12 mouse cellular contexts compared by ENCODE assay signal in the genomic region with DNA sequence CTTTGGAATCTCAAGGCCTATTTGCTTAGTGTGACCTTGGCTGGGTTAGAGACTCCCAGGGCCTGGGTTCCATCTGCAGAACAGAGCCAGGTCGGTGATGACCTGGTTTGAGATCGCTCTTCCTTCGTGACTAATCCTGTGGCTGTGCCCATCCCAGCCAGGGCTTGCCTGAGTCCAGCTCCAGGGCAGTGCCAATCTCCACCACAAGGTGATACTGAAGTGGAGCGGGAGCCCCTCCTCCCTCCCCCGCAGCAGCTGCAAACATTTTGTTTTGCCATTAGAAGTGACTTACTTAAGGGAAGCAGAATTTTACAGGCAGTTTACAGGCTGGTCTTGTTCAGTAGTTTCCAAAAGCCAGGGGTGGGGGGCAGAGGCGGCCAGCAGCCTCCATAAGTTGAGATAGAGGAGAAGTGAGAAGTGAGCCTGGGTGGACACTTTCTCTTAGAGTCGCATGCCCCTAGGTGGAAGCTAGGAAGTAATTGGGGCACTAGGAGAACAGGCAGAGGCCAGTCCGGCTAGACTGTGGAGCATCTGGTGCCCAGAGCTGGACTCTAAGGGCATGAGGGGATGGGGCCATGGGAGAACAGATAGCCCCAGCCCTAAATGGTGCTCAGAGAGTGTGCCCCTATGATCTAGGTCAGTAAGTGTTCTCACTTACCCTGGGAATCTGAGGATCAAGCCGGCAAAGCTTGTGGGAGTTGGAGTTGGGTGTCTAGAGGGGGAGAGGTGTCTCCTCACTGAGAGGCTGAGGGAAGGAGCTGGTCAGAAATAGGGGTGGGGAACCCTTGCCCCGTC. TPM values are rescaled to one million over a fixed set of nuclear protein-coding genes. Genes with fewer than 3 reads are reported as not detected.
A peak's percentile ranks its signal among the peaks of the same experiment; 100 is the strongest.
DNase-seq lines count a peak whose midpoint lies in the region; ATAC-seq and TF ChIP-seq lines count a peak whose summit lies in the region.
"Had no signal": no experiment of that assay in that cellular context is flagged by ENCODE, and none has a peak within 500 bp of the region (broad histone marks: within the 10 kb centered on the region; RNA-seq: fewer than 3 reads in every experiment).

No protein-coding gene starts in this region.

- H3K4me1 ChIP-seq in hindbrain, embryonic 16.5 days (ENCODE audit: control insufficient read depth, insufficient read depth, low read depth, low read length), result no peaks in the 10 kb centered on the region
- H3K4me1 ChIP-seq in hindbrain, embryonic 12.5 days, result peaks cover 10% of the 10 kb centered on the region
- H3K4me1 ChIP-seq in embryonic facial prominence, embryonic 15.5 days, result peaks cover 30% of the 10 kb centered on the region
- no peaks in the 10 kb centered on the region for H3K4me1 ChIP-seq in cerebellum, adult 2 months (ENCODE audit: control insufficient read depth, insufficient read depth, low read length)

- TF ChIP-seq CTCF in cerebellum, adult 2 months (IDR thresholded peaks at IDR 0.05; ENCODE audit: borderline replicate concordance, insufficient read depth, low read depth, low read length), result no peak

- no peak for TF ChIP-seq POLR2A in cerebellum, adult 2 months (IDR thresholded peaks at IDR 0.05; ENCODE audit: borderline replicate concordance, insufficient read depth, low read length)

- no peak overlapping the region for H3K27ac ChIP-seq in hindbrain, embryonic 16.5 days (ENCODE audit: low read depth, low read length)
- H3K27ac ChIP-seq in hindbrain, embryonic 12.5 days, result no peak overlapping the region
- H3K27ac ChIP-seq in embryonic facial prominence, embryonic 15.5 days (replicated peaks), result no peak overlapping the region
- H3K27ac ChIP-seq in cerebellum, adult 2 months (ENCODE audit: insufficient read depth, low read length), result no peak overlapping the region

- H3K9ac ChIP-seq in hindbrain, embryonic 16.5 days (ENCODE audit: low read depth, low read length), result no peak overlapping the region
- H3K9ac ChIP-seq in hindbrain, embryonic 12.5 days, result no peak overlapping the region
- H3K9ac ChIP-seq in embryonic facial prominence, embryonic 15.5 days, result 0 out of 2 replicates have a peak overlapping the region, but pooled peaks have one; percentile 2
- H3K9ac ChIP-seq: liver, postnatal 0 days had no signal

- peak; percentile 50 for DNase-seq in retina, postnatal 1 day
- DNase-seq in retina, embryonic 14.5 days (ENCODE audit: low spot score), result no peak
- peak; percentile 32 for DNase-seq in yolk sac, embryonic 10.5 days (ENCODE audit: low spot score)
- DNase-seq in cerebellum, adult 2 months, result no peak
- DNase-seq in spleen, postnatal 36 days (ENCODE audit: low spot score in 2 of 2), result no peak
- DNase-seq: kidney, postnatal 25 days; liver, postnatal 0 days; thymus, adult 18-20 months had no signal

- 0 out of 2 replicates have a peak, but pooled peaks have one; percentile 11 for ATAC-seq in hindbrain, embryonic 16.5 days
- ATAC-seq in hindbrain, embryonic 12.5 days (ENCODE audit: low FRiP score), result no peak
- ATAC-seq in embryonic facial prominence, embryonic 15.5 days (ENCODE audit: insufficient number of reproducible peaks, low FRiP score, low TSS enrichment, low read depth), result 0 out of 2 replicates have a peak, but pooled peaks have one; percentile 41
- ATAC-seq: liver, postnatal 0 days had no signal

- no peaks in the 10 kb centered on the region for H3K36me3 ChIP-seq in hindbrain, embryonic 16.5 days (ENCODE audit: control insufficient read depth, insufficient read depth, low read length)
- no peaks in the 10 kb centered on the region for H3K36me3 ChIP-seq in hindbrain, embryonic 12.5 days
- no peaks in the 10 kb centered on the region for H3K36me3 ChIP-seq in embryonic facial prominence, embryonic 15.5 days

- no peak overlapping the region for H3K4me3 ChIP-seq in hindbrain, embryonic 16.5 days (ENCODE audit: low read length)
- H3K4me3 ChIP-seq in hindbrain, embryonic 12.5 days, result no peak overlapping the region
- no peak overlapping the region for H3K4me3 ChIP-seq in embryonic facial prominence, embryonic 15.5 days (replicated peaks)
- H3K4me3 ChIP-seq in cerebellum, adult 2 months (replicated peaks; ENCODE audit: insufficient read depth, low read depth, low read length), result no peak overlapping the region

- no peak overlapping the region for H3K4me2 ChIP-seq in hindbrain, embryonic 16.5 days (ENCODE audit: low read length)
- H3K4me2 ChIP-seq in hindbrain, embryonic 12.5 days (replicated peaks), result no peak overlapping the region
- no peak overlapping the region for H3K4me2 ChIP-seq in embryonic facial prominence, embryonic 15.5 days (replicated peaks)

- H3K27me3 ChIP-seq in hindbrain, embryonic 16.5 days (replicated peaks; ENCODE audit: control insufficient read depth, insufficient read depth, low read length), result peaks cover 56% of the 10 kb centered on the region
- H3K27me3 ChIP-seq in hindbrain, embryonic 12.5 days, result peaks cover 85% of the 10 kb centered on the region
- H3K27me3 ChIP-seq in embryonic facial prominence, embryonic 15.5 days, result peaks cover 81% of the 10 kb centered on the region
- peaks cover 11% of the 10 kb centered on the region; the same call in 1 of the 2 replicates for H3K27me3 ChIP-seq in cerebellum, adult 2 months (ENCODE audit: control insufficient read depth, insufficient read depth, low read length)

- WGBS in hindbrain, embryonic 16.5 days, result 11% methylated on average over 10 of the region's 10 CpGs
- WGBS in hindbrain, embryonic 12.5 days, result 6% methylated on average over 10 of the region's 10 CpGs
- WGBS in embryonic facial prominence, embryonic 15.5 days, result 19% methylated on average over 10 of the region's 10 CpGs
- 20% methylated on average over 10 of the region's 10 CpGs for WGBS in cerebellum, adult 2 months

- H3K9me3 ChIP-seq in hindbrain, embryonic 16.5 days (ENCODE audit: control insufficient read depth, low read length), result no peaks in the 10 kb centered on the region; the same call in 1 of the 2 replicates
- no peaks in the 10 kb centered on the region for H3K9me3 ChIP-seq in hindbrain, embryonic 12.5 days (replicated peaks)
- H3K9me3 ChIP-seq in embryonic facial prominence, embryonic 15.5 days (replicated peaks), result no peaks in the 10 kb centered on the region

RNA-seq across cellular contexts. Expression of gene Pitx1, which starts 11.6 kb away (rescaled TPM):
- polyA plus RNA-seq in hindbrain, embryonic 16.5 days (2015; fragmentation: Nextera tagmentation; extraction: Ambion mirVana), result 0.36 TPM in 1 of 2 replicates, not detected in the other
- 0.61 and 0.81 TPM in 2 replicates for polyA plus RNA-seq in hindbrain, embryonic 12.5 days (2016; fragmentation: Nextera tagmentation; extraction: Ambion mirVana)
- 45.9 and 46.9 TPM in 2 replicates for polyA plus RNA-seq in embryonic facial prominence, embryonic 15.5 days (2015; fragmentation: Nextera tagmentation; extraction: Ambion mirVana)
- 0.03 and 0.05 TPM in 2 replicates for polyA plus RNA-seq in cerebellum, adult 2 months (2012; rRNA removed)
- polyA plus RNA-seq: liver, postnatal 0 days had no signal

RNA-seq across cellular contexts. Expression of gene Catsper3, which starts 40.0 kb away (rescaled TPM):
- 0.19 TPM in 1 of 2 replicates, not detected in the other for polyA plus RNA-seq in hindbrain, embryonic 16.5 days (2015; fragmentation: Nextera tagmentation; extraction: Ambion mirVana)
- not detected in 2 replicates for polyA plus RNA-seq in hindbrain, embryonic 12.5 days (2016; fragmentation: Nextera tagmentation; extraction: Ambion mirVana)
- 0.17 TPM in 1 of 2 replicates, not detected in the other for polyA plus RNA-seq in embryonic facial prominence, embryonic 15.5 days (2015; fragmentation: Nextera tagmentation; extraction: Ambion mirVana)
- 0.51 and 0.65 TPM in 2 replicates for polyA plus RNA-seq in cerebellum, adult 2 months (2012; rRNA removed)
- polyA plus RNA-seq: small intestine, adult 2 months had no signal

Comparison
In these comparisons a context has a peak if more than half of its experiments do, and no peak if none do; other contexts are left out.
1. DNase-seq: peak in retina, postnatal 1 day (single experiment) and yolk sac, embryonic 10.5 days (single experiment); none in retina, embryonic 14.5 days (single experiment), cerebellum, adult 2 months (0 of 2) and spleen, postnatal 36 days (0 of 2).
2. RNA of gene Pitx1, which starts 11.6 kb away (polyA plus RNA-seq): 45.9 to 46.9 TPM in embryonic facial prominence, embryonic 15.5 days; 0.61 to 0.81 TPM in hindbrain, embryonic 12.5 days, 0.03 to 0.05 TPM in cerebellum, adult 2 months and 0.36 TPM in hindbrain, embryonic 16.5 days; every median in the first group is over 10 times any median in the second.